Comparison of ENCODE assay signal across 10 mouse cellular contexts in genomic region chr11:90054401-90054800, GRCm38 (mm10). TPM values are rescaled to one million over a fixed set of nuclear protein-coding genes. Genes with fewer than 3 reads are reported as not detected.
A peak's percentile ranks its signal among the peaks of the same experiment; 100 is the strongest.
DNase-seq lines count a peak whose midpoint lies in the region; ATAC-seq lines count a peak whose summit lies in the region.
"Had no signal": no experiment of that assay in that cellular context is flagged by ENCODE, and none has a peak within 500 bp of the region (broad histone marks: within the 10 kb centered on the region; RNA-seq: fewer than 3 reads in every experiment).

No protein-coding gene starts in this region.

- peaks cover 12% of the 10 kb centered on the region for H3K4me1 ChIP-seq in heart, embryonic 13.5 days
- H3K4me1 ChIP-seq in embryonic facial prominence, embryonic 10.5 days, result peaks cover 24% of the 10 kb centered on the region
- peaks cover 7% of the 10 kb centered on the region for H3K4me1 ChIP-seq in heart, embryonic 16.5 days (ENCODE audit: control insufficient read depth, insufficient read depth, low read length)
- H3K4me1 ChIP-seq in lung, embryonic 15.5 days, result peaks cover 6% of the 10 kb centered on the region; the same call in 1 of the 2 replicates
- H3K4me1 ChIP-seq: forebrain, embryonic 12.5 days had no signal

- H3K27me3 ChIP-seq in heart, embryonic 13.5 days (replicated peaks), result no peaks in the 10 kb centered on the region
- no peaks in the 10 kb centered on the region for H3K27me3 ChIP-seq in embryonic facial prominence, embryonic 10.5 days (replicated peaks; ENCODE audit: low read depth, poor library complexity, severe bottlenecking)
- H3K27me3 ChIP-seq in heart, embryonic 16.5 days (ENCODE audit: control insufficient read depth, insufficient read depth, low read length), result no peaks in the 10 kb centered on the region
- H3K27me3 ChIP-seq in lung, embryonic 15.5 days, result no peaks in the 10 kb centered on the region
- H3K27me3 ChIP-seq: forebrain, embryonic 12.5 days had no signal

- H3K9ac ChIP-seq in heart, embryonic 13.5 days, result no peak overlapping the region
- no peak overlapping the region for H3K9ac ChIP-seq in heart, embryonic 16.5 days (ENCODE audit: low read length)
- no peak overlapping the region for H3K9ac ChIP-seq in lung, embryonic 15.5 days
- H3K9ac ChIP-seq: forebrain, embryonic 12.5 days had no signal

- H3K4me3 ChIP-seq in heart, embryonic 13.5 days, result no peak overlapping the region
- H3K4me3 ChIP-seq in embryonic facial prominence, embryonic 10.5 days, result no peak overlapping the region
- H3K4me3 ChIP-seq in heart, embryonic 16.5 days (ENCODE audit: low read length), result no peak overlapping the region
- no peak overlapping the region for H3K4me3 ChIP-seq in lung, embryonic 15.5 days
- H3K4me3 ChIP-seq: forebrain, embryonic 12.5 days; heart, adult 2 months had no signal

- peaks cover 2% of the 10 kb centered on the region; the same call in 1 of the 2 replicates for H3K9me3 ChIP-seq in heart, embryonic 13.5 days
- H3K9me3 ChIP-seq in embryonic facial prominence, embryonic 10.5 days, result peaks cover 2% of the 10 kb centered on the region; the same call in 1 of the 2 replicates
- peaks cover 2% of the 10 kb centered on the region for H3K9me3 ChIP-seq in heart, embryonic 16.5 days (replicated peaks; ENCODE audit: control insufficient read depth, low read length)
- H3K9me3 ChIP-seq in lung, embryonic 15.5 days, result no peaks in the 10 kb centered on the region

- intact Hi-C loops in heart, postnatal 36 days (cut with DNase I), result loop anchor here (5.0 kb wide), 1 partner anchor 38 kb away; no protein-coding TSS in a partner anchor

- H3K36me3 ChIP-seq in heart, embryonic 13.5 days, result no peaks in the 10 kb centered on the region
- no peaks in the 10 kb centered on the region for H3K36me3 ChIP-seq in embryonic facial prominence, embryonic 10.5 days (replicated peaks)
- no peaks in the 10 kb centered on the region for H3K36me3 ChIP-seq in heart, embryonic 16.5 days (ENCODE audit: control insufficient read depth, insufficient read depth)
- no peaks in the 10 kb centered on the region for H3K36me3 ChIP-seq in lung, embryonic 15.5 days
- H3K36me3 ChIP-seq: forebrain, embryonic 12.5 days had no signal

- H3K27ac ChIP-seq in heart, embryonic 13.5 days (replicated peaks), result peak overlapping the region; percentile 22; the same call in 1 of the 2 replicates
- H3K27ac ChIP-seq in embryonic facial prominence, embryonic 10.5 days (replicated peaks), result no peak overlapping the region
- H3K27ac ChIP-seq in heart, embryonic 16.5 days (ENCODE audit: low read length), result peak overlapping the region; percentile 42
- no peak overlapping the region for H3K27ac ChIP-seq in lung, embryonic 15.5 days
- H3K27ac ChIP-seq: forebrain, embryonic 12.5 days; heart, adult 2 months had no signal

- no peak for DNase-seq in heart, postnatal 36 days
- peak; percentile 28 for DNase-seq in embryonic facial prominence, embryonic 10.5 days (ENCODE audit: low spot score)
- no peak for DNase-seq in cerebellum, adult 8-10 months
- no peak for DNase-seq in natural killer cell, adult 2 months (ENCODE audit: low spot score in 2 of 2)
- DNase-seq in testis, postnatal 14 days (ENCODE audit: low spot score), result no peak

- no peak; the same call in 1 of the 2 replicates for ATAC-seq in heart, embryonic 13.5 days (ENCODE audit: extremely low read depth, insufficient number of reproducible peaks, low FRiP score, low TSS enrichment)
- peak; percentile 80 for ATAC-seq in heart, embryonic 16.5 days (replicated peaks; ENCODE audit: extremely low read depth, insufficient read depth, low FRiP score)
- ATAC-seq in lung, embryonic 15.5 days (ENCODE audit: borderline replicate concordance, extremely low read depth, low FRiP score, low TSS enrichment), result peak; percentile 55; the same call in 1 of the 2 replicates

- no peak overlapping the region; the same call in 1 of the 2 replicates for H3K4me2 ChIP-seq in heart, embryonic 13.5 days
- no peak overlapping the region for H3K4me2 ChIP-seq in heart, embryonic 16.5 days (ENCODE audit: low read depth, low read length)
- H3K4me2 ChIP-seq in lung, embryonic 15.5 days, result peak overlapping the region; percentile 16; the same call in 1 of the 2 replicates
- H3K4me2 ChIP-seq: forebrain, embryonic 12.5 days had no signal

- WGBS in heart, embryonic 13.5 days, result 28% methylated on average over 7 of the region's 7 CpGs
- WGBS in embryonic facial prominence, embryonic 10.5 days, result 74% methylated on average over 7 of the region's 7 CpGs
- 21% methylated on average over 7 of the region's 7 CpGs for WGBS in heart, embryonic 16.5 days
- 27% methylated on average over 7 of the region's 7 CpGs for WGBS in lung, embryonic 15.5 days

RNA-seq across cellular contexts. Expression of gene Tmem100, which starts 24.3 kb away (rescaled TPM):
- polyA plus RNA-seq in heart, embryonic 13.5 days (2015; fragmentation: Nextera tagmentation; extraction: Ambion mirVana), result 11.4 and 12.3 TPM in 2 replicates
- 10 to 100 TPM; 13.2 to 22.4 TPM for total RNA-seq in heart, postnatal 36 days (2021)
- polyA plus RNA-seq in embryonic facial prominence, embryonic 10.5 days (2016; fragmentation: Nextera tagmentation; extraction: Ambion mirVana), result 7.0 and 7.7 TPM in 2 replicates
- polyA plus RNA-seq in heart, embryonic 16.5 days (2015; fragmentation: Nextera tagmentation; extraction: Ambion mirVana), result 9.8 and 13.4 TPM in 2 replicates
- polyA plus RNA-seq in lung, embryonic 15.5 days (2015; fragmentation: Nextera tagmentation; extraction: Ambion mirVana), result 22.4 and 26.6 TPM in 2 replicates

RNA-seq across cellular contexts. Expression of gene Pctp, which starts 51.7 kb away (rescaled TPM):
- polyA plus RNA-seq in heart, embryonic 13.5 days (2015; fragmentation: Nextera tagmentation; extraction: Ambion mirVana), result 11.3 and 12.9 TPM in 2 replicates
- 1 to 10 TPM; 3.5 to 4.2 TPM for total RNA-seq in heart, postnatal 36 days (2021)
- 16.9 and 19.4 TPM in 2 replicates for polyA plus RNA-seq in embryonic facial prominence, embryonic 10.5 days (2016; fragmentation: Nextera tagmentation; extraction: Ambion mirVana)
- polyA plus RNA-seq in heart, embryonic 16.5 days (2015; fragmentation: Nextera tagmentation; extraction: Ambion mirVana), result 7.3 and 8.3 TPM in 2 replicates
- 10.8 and 11.6 TPM in 2 replicates for polyA plus RNA-seq in lung, embryonic 15.5 days (2015; fragmentation: Nextera tagmentation; extraction: Ambion mirVana)

Comparison
In these comparisons a context has a peak if more than half of its experiments do, and no peak if none do; other contexts are left out.
1. H3K27ac ChIP-seq: peak in heart, embryonic 13.5 days (single experiment) and heart, embryonic 16.5 days (single experiment); none in embryonic facial prominence, embryonic 10.5 days (single experiment) and lung, embryonic 15.5 days (single experiment).